Mouse (Mus musculus): ENCODE data around the gene Kctd21.

Gene Kctd21

GRCm38 (mm10) chr7:97386806-97387370 is 54.8 kb downstream of the Kctd21 start:
- DNase-seq (ENCODE audit: low spot score), result no peak

- no peak for DNase-seq (ENCODE audit: low spot score)
These were observed 55.5 kb downstream of the Kctd21 start for GRCm38 (mm10) chr7:97387561-97388147.

GRCm38 (mm10) chr7:97388541-97388940 is 56.4 kb downstream of the Kctd21 start:
- no peak for DNase-seq (ENCODE audit: low spot score)

- DNase-seq (ENCODE audit: low spot score), result peak; percentile 91
These were observed 59.4 kb downstream of the Kctd21 start for GRCm38 (mm10) chr7:97391293-97392078.

- DNase-seq (ENCODE audit: low spot score), result peak; percentile 71
These were observed 59.9 kb downstream of the Kctd21 start for GRCm38 (mm10) chr7:97392079-97392445.

GRCm38 (mm10) chr7:97394375-97394774 is 62.2 kb downstream of the Kctd21 start:
- DNase-seq (ENCODE audit: low spot score), result no peak

- no peak for DNase-seq (ENCODE audit: low spot score)
These were observed 66.8 kb downstream of the Kctd21 start for GRCm38 (mm10) chr7:97398943-97399342.

Measured in lung, postnatal 25 days (tissue).